Mouse (Mus musculus): Measurements from ENCODE around the gene Pum2.
A peak's percentile ranks its signal among the peaks of the same experiment; 100 is the strongest.
"Not testable (repeated sequence)": the region's sequence is repeated elsewhere in the genome, so short reads cannot be mapped to it uniquely, and the experiment has no call there.

GRCm38 (mm10) chr12:8638411-8639087, 35.4 kb upstream of the Pum2 start:
- peak; percentile 64 for TF ChIP-seq CTCF (IDR thresholded peaks at IDR 0.05; ENCODE audit: extremely low read depth, insufficient read depth, low read length)
- TF ChIP-seq POLR2A (IDR thresholded peaks at IDR 0.05; ENCODE audit: extremely low read depth, insufficient read depth, low read length) = not testable (repeated sequence)
